Mouse (Mus musculus): ENCODE measurements around the gene Gm20388. TPM values are rescaled to one million over a fixed set of nuclear protein-coding genes. Genes with fewer than 3 reads are reported as not detected.

The Gm20388 gene
- polyA plus RNA-seq, 1 experiment from 2014 or later, result not detected

GRCm38 (mm10) chr8:123343422-123343821, 3432.8 kb downstream of the Gm20388 start:
- no peak overlapping the region for H3K4me2 ChIP-seq (replicated peaks; ENCODE audit: low read depth)
- no peaks in the 10 kb centered on the region for H3K27me3 ChIP-seq (replicated peaks; ENCODE audit: control insufficient read depth, insufficient read depth, low read length)
- ATAC-seq, result no peak
- no peak overlapping the region for H3K27ac ChIP-seq (ENCODE audit: low read depth, low read length)
- no peaks in the 10 kb centered on the region for H3K36me3 ChIP-seq (ENCODE audit: control insufficient read depth, insufficient read depth)
- no peak for TF ChIP-seq CTCF (IDR thresholded peaks at IDR 0.05; ENCODE audit: low read depth)
- H3K9me3 ChIP-seq (ENCODE audit: control insufficient read depth), result no peaks in the 10 kb centered on the region
- WGBS, result 76% methylated on average over 12 of the region's 12 CpGs
- H3K4me1 ChIP-seq (replicated peaks; ENCODE audit: control insufficient read depth, insufficient read depth, low read length), result no peaks in the 10 kb centered on the region
- H3K4me3 ChIP-seq (ENCODE audit: low read depth, low read length), result no peak overlapping the region
- H3K9ac ChIP-seq (ENCODE audit: low read depth, low read length), result no peak overlapping the region

GRCm38 (mm10) chr8:123345135-123345534, 3434.5 kb downstream of the Gm20388 start:
- H3K27me3 ChIP-seq (replicated peaks; ENCODE audit: control insufficient read depth, insufficient read depth, low read length), result no peaks in the 10 kb centered on the region
- no peak overlapping the region for H3K27ac ChIP-seq (ENCODE audit: low read depth, low read length)
- WGBS, result 77% methylated on average over 8 of the region's 8 CpGs
- no peaks in the 10 kb centered on the region for H3K9me3 ChIP-seq (ENCODE audit: control insufficient read depth)
- H3K4me3 ChIP-seq (ENCODE audit: low read depth, low read length), result no peak overlapping the region
- no peaks in the 10 kb centered on the region for H3K4me1 ChIP-seq (replicated peaks; ENCODE audit: control insufficient read depth, insufficient read depth, low read length)
- H3K4me2 ChIP-seq (replicated peaks; ENCODE audit: low read depth), result no peak overlapping the region
- TF ChIP-seq CTCF (IDR thresholded peaks at IDR 0.05; ENCODE audit: low read depth), result no peak
- no peaks in the 10 kb centered on the region for H3K36me3 ChIP-seq (ENCODE audit: control insufficient read depth, insufficient read depth)
- no peak overlapping the region for H3K9ac ChIP-seq (ENCODE audit: low read depth, low read length)
- ATAC-seq, result no peak

- H3K9ac ChIP-seq (ENCODE audit: low read depth, low read length), result no peak overlapping the region
- ATAC-seq, result no peak
- H3K4me1 ChIP-seq (replicated peaks; ENCODE audit: control insufficient read depth, insufficient read depth, low read length), result no peaks in the 10 kb centered on the region
- TF ChIP-seq CTCF (IDR thresholded peaks at IDR 0.05; ENCODE audit: low read depth), result no peak
- H3K36me3 ChIP-seq (ENCODE audit: control insufficient read depth, insufficient read depth), result no peaks in the 10 kb centered on the region
- H3K4me2 ChIP-seq (replicated peaks; ENCODE audit: low read depth), result no peak overlapping the region
- whole genome bisulfite sequencing, result 82% methylated on average over 6 of the region's 6 CpGs
- H3K27ac ChIP-seq (ENCODE audit: low read depth, low read length), result no peak overlapping the region
- H3K27me3 ChIP-seq (replicated peaks; ENCODE audit: control insufficient read depth, insufficient read depth, low read length), result no peaks in the 10 kb centered on the region
- H3K4me3 ChIP-seq (ENCODE audit: low read depth, low read length), result no peak overlapping the region
- H3K9me3 ChIP-seq (ENCODE audit: control insufficient read depth), result no peaks in the 10 kb centered on the region
These were observed 3435.2 kb downstream of the Gm20388 start for GRCm38 (mm10) chr8:123345856-123346255.

GRCm38 (mm10) chr8:123347293-123347692, 3436.7 kb downstream of the Gm20388 start:
- TF ChIP-seq CTCF (IDR thresholded peaks at IDR 0.05; ENCODE audit: low read depth), result no peak
- ATAC-seq, result no peak
- Histone ChIP-seq H3K36me3 (ENCODE audit: control insufficient read depth, insufficient read depth) (no peaks in the 10 kb centered on the region), H3K4me2 (replicated peaks; ENCODE audit: low read depth) (no peak overlapping the region), H3K9ac (ENCODE audit: low read depth, low read length) (no peak overlapping the region), H3K4me1 (replicated peaks; ENCODE audit: control insufficient read depth, insufficient read depth, low read length) (no peaks in the 10 kb centered on the region), H3K27ac (ENCODE audit: low read depth, low read length) (no peak overlapping the region), H3K27me3 (replicated peaks; ENCODE audit: control insufficient read depth, insufficient read depth, low read length) (no peaks in the 10 kb centered on the region), H3K4me3 (ENCODE audit: low read depth, low read length) (no peak overlapping the region), H3K9me3 (ENCODE audit: control insufficient read depth) (no peaks in the 10 kb centered on the region)
- 61% methylated on average over 2 of the region's 2 CpGs for WGBS

GRCm38 (mm10) chr8:123348237-123348843, 3437.7 kb downstream of the Gm20388 start:
- no peak overlapping the region; the same call in 1 of the 2 replicates for H3K4me2 ChIP-seq (replicated peaks; ENCODE audit: low read depth)
- 56% methylated on average over 9 of the region's 9 CpGs for WGBS
- no peak for ATAC-seq

GRCm38 (mm10) chr8:123349073-123349472, 3438.4 kb downstream of the Gm20388 start:
- Histone ChIP-seq H3K9ac (ENCODE audit: low read depth, low read length) (no peak overlapping the region), H3K9me3 (ENCODE audit: control insufficient read depth) (no peaks in the 10 kb centered on the region), H3K27ac (ENCODE audit: low read depth, low read length) (no peak overlapping the region), H3K36me3 (ENCODE audit: control insufficient read depth, insufficient read depth) (no peaks in the 10 kb centered on the region), H3K4me2 (replicated peaks; ENCODE audit: low read depth) (no peak overlapping the region), H3K27me3 (replicated peaks; ENCODE audit: control insufficient read depth, insufficient read depth, low read length) (no peaks in the 10 kb centered on the region), H3K4me1 (replicated peaks; ENCODE audit: control insufficient read depth, insufficient read depth, low read length) (no peaks in the 10 kb centered on the region), H3K4me3 (ENCODE audit: low read depth, low read length) (no peak overlapping the region)
- TF ChIP-seq CTCF (IDR thresholded peaks at IDR 0.05; ENCODE audit: low read depth), result no peak
- no peak for ATAC-seq
- 86% methylated on average over 4 of the region's 4 CpGs for WGBS

More at GRCm38 (mm10) chr8:123348237-123348843, 3437.7 kb downstream of the Gm20388 start:
- no peak for TF ChIP-seq CTCF (IDR thresholded peaks at IDR 0.05; ENCODE audit: low read depth)
- H3K27ac ChIP-seq (ENCODE audit: low read depth, low read length), result no peak overlapping the region
- no peaks in the 10 kb centered on the region for H3K4me1 ChIP-seq (replicated peaks; ENCODE audit: control insufficient read depth, insufficient read depth, low read length)
- H3K9me3 ChIP-seq (ENCODE audit: control insufficient read depth), result no peaks in the 10 kb centered on the region
- no peak overlapping the region for H3K9ac ChIP-seq (ENCODE audit: low read depth, low read length)
- no peaks in the 10 kb centered on the region for H3K36me3 ChIP-seq (ENCODE audit: control insufficient read depth, insufficient read depth)
- no peaks in the 10 kb centered on the region for H3K27me3 ChIP-seq (replicated peaks; ENCODE audit: control insufficient read depth, insufficient read depth, low read length)
- H3K4me3 ChIP-seq (ENCODE audit: low read depth, low read length), result no peak overlapping the region
